Mouse (Mus musculus) spleen, adult 2 months (tissue): ENCODE results near the gene Atp2c2. TPM values are rescaled to one million over a fixed set of nuclear protein-coding genes. Genes with fewer than 3 reads are reported as not detected.

Experiments
- DNase-seq, 2 experiments: peaks; one replicate each; pipeline versions ENCODE4 v3.0.0 to v3.0.0-alpha.2; 2012 to 2021; ENCODE audit warnings: low spot score in 2 of 2, low read depth in 1 of 2
- H3K27ac ChIP-seq: fragments of 200-500 bp; 2 replicates; pipeline ENCODE4 v1.5.1; 2012; ENCODE audit warnings: low read length, inconsistent platforms; ENCODE audit not compliant: insufficient read depth
- H3K27me3 ChIP-seq: fragments of 200-500 bp; 2 replicates; pipeline ENCODE4 v1.6.1; 2012; ENCODE audit warnings: mild to moderate bottlenecking, moderate library complexity, low read length, inconsistent platforms; ENCODE audit not compliant: control insufficient read depth, insufficient read depth
- H3K36me3 ChIP-seq: fragments of 200-500 bp; 2 replicates; pipeline ENCODE4 v1.6.1; 2012; ENCODE audit warnings: mild to moderate bottlenecking, low read length, inconsistent platforms; ENCODE audit not compliant: control insufficient read depth, insufficient read depth
- H3K4me1 ChIP-seq: fragments of 200-500 bp; 2 replicates; pipeline ENCODE4 v1.6.1; 2011; ENCODE audit warnings: inconsistent platforms; ENCODE audit not compliant: control insufficient read depth, insufficient read depth, insufficient read length
- H3K4me3 ChIP-seq: fragments of 200-500 bp; 2 replicates; pipeline ENCODE4 v1.5.1; 2011; ENCODE audit warnings: mild to moderate bottlenecking, inconsistent platforms; ENCODE audit not compliant: insufficient read depth, insufficient read length; ENCODE audit errors: extremely low read depth
- CTCF ChIP-seq: fragments of 200-500 bp; IDR thresholded peaks from 2 replicates; pipeline ENCODE4 v1.5.1; 2011; ENCODE audit warnings: mild to moderate bottlenecking, inconsistent platforms; ENCODE audit not compliant: insufficient read depth, insufficient read length, insufficient replicate concordance; ENCODE audit errors: extremely low read depth
- POLR2A ChIP-seq: fragments of 200-500 bp; IDR thresholded peaks from 2 replicates; pipeline ENCODE4 v1.6.1; 2011; ENCODE audit warnings: low read depth, low read length, inconsistent platforms
- WGBS: fragments of 180-500 bp; shearing (Covaris S2); methylation state at CpG from one replicate; pipeline ENCODE4 v1.1.7; 2018; 5-methylcytosine and 5-hydroxymethylcytosine counted together
- polyA plus RNA-seq: library from polyadenylated mRNA; depleted of rRNA; stranded (reverse); fragments of >200 nt; gene quantifications from 2 replicates; pipeline ENCODE4 v1.2.3, GENCODE M21; 2012; rRNA removed

Atp2c2 gene
- polyA plus RNA-seq, result 0.28 and 0.36 TPM in 2 replicates

GRCm38 (mm10) chr8:119699549-119700134 is at the start of gene Atp2c2:
Gene Atp2c2, plus strand, starts transcription at chr8:119700009.
- peaks cover 14% of the 10 kb centered on the region for H3K27me3 ChIP-seq
- TF ChIP-seq POLR2A, result no peak
- TF ChIP-seq CTCF, result no peak
- no peak for DNase-seq
- no peak within 1 kb of the TSS for H3K27ac ChIP-seq
- no peaks in the 10 kb centered on the region for H3K36me3 ChIP-seq
- no peaks in the 10 kb centered on the region for H3K4me1 ChIP-seq
- WGBS, result 12% methylated on average over 26 of the region's 26 CpGs
- no peak within 1 kb of the TSS for H3K4me3 ChIP-seq

GRCm38 (mm10) chr8:119651324-119651723 is 48.5 kb upstream of the Atp2c2 start:
- no peaks in the 10 kb centered on the region for H3K4me1 ChIP-seq
- no peaks in the 10 kb centered on the region for H3K27me3 ChIP-seq
- WGBS, result 60% methylated on average over 2 of the region's 2 CpGs
- no peaks in the 10 kb centered on the region for H3K36me3 ChIP-seq
- H3K4me3 ChIP-seq, result no peak overlapping the region
- no peak for DNase-seq
- TF ChIP-seq CTCF (no peak), POLR2A (no peak)
- H3K27ac ChIP-seq, result no peak overlapping the region

GRCm38 (mm10) chr8:119656709-119657464 is 42.9 kb upstream of the Atp2c2 start:
- Histone ChIP-seq H3K4me3 (no peak overlapping the region), H3K36me3 (no peaks in the 10 kb centered on the region), H3K27me3 (no peaks in the 10 kb centered on the region), H3K4me1 (no peaks in the 10 kb centered on the region; the same call in 1 of the 2 replicates), H3K27ac (no peak overlapping the region)
- TF ChIP-seq POLR2A (no peak), CTCF (peak; percentile 15; the same call in 1 of the 2 replicates)
- 49% methylated on average over 5 of the region's 5 CpGs for WGBS
- DNase-seq, result no peak

- Histone ChIP-seq H3K27ac (no peak overlapping the region), H3K4me1 (no peaks in the 10 kb centered on the region; the same call in 1 of the 2 replicates), H3K4me3 (no peak overlapping the region), H3K36me3 (no peaks in the 10 kb centered on the region), H3K27me3 (no peaks in the 10 kb centered on the region)
- no peak for TF ChIP-seq POLR2A
- no peak for TF ChIP-seq CTCF
- 67% methylated on average over 9 of the region's 9 CpGs for WGBS
- DNase-seq, result no peak
Observed at GRCm38 (mm10) chr8:119661081-119661480, 38.7 kb upstream of the Atp2c2 start.

- 66% methylated on average over 6 of the region's 6 CpGs for WGBS
- Histone ChIP-seq H3K27ac (no peak overlapping the region), H3K4me3 (no peak overlapping the region), H3K27me3 (no peaks in the 10 kb centered on the region), H3K36me3 (no peaks in the 10 kb centered on the region), H3K4me1 (no peaks in the 10 kb centered on the region; the same call in 1 of the 2 replicates)
- TF ChIP-seq POLR2A (no peak), CTCF (no peak)
- DNase-seq, result no peak
Observed at GRCm38 (mm10) chr8:119661892-119662291, 37.9 kb upstream of the Atp2c2 start.

- DNase-seq, result no peak
- TF ChIP-seq POLR2A (no peak), CTCF (no peak)
- Histone ChIP-seq H3K27me3 (no peaks in the 10 kb centered on the region), H3K4me1 (no peaks in the 10 kb centered on the region; the same call in 1 of the 2 replicates), H3K36me3 (no peaks in the 10 kb centered on the region), H3K4me3 (no peak overlapping the region), H3K27ac (no peak overlapping the region)
- WGBS, result 85% methylated on average over 11 of the region's 11 CpGs
Observed at GRCm38 (mm10) chr8:119663440-119663839, 36.4 kb upstream of the Atp2c2 start.

- no peaks in the 10 kb centered on the region for H3K36me3 ChIP-seq
- WGBS, result 80% methylated on average over 6 of the region's 6 CpGs
- TF ChIP-seq POLR2A (no peak), CTCF (no peak)
- no peak overlapping the region for H3K4me3 ChIP-seq
- no peaks in the 10 kb centered on the region for H3K27me3 ChIP-seq
- no peak for DNase-seq
- H3K4me1 ChIP-seq, result no peaks in the 10 kb centered on the region; the same call in 1 of the 2 replicates
- H3K27ac ChIP-seq, result no peak overlapping the region
Observed at GRCm38 (mm10) chr8:119665270-119665669, 34.5 kb upstream of the Atp2c2 start.
